Mouse (Mus musculus) urinary bladder, postnatal 25 days (tissue): Measurements from ENCODE around the gene Phf2.
A peak's percentile ranks its signal among the peaks of the same experiment; 100 is the strongest.
"Not testable (repeated sequence)": the region's sequence is repeated elsewhere in the genome, so short reads cannot be mapped to it uniquely, and the experiment has no call there.

Experiments used
- DNase-seq: peaks from one replicate; pipeline ENCODE4 v3.0.0; 2022; ENCODE audit warnings: low spot score

Gene Phf2

DNA sequence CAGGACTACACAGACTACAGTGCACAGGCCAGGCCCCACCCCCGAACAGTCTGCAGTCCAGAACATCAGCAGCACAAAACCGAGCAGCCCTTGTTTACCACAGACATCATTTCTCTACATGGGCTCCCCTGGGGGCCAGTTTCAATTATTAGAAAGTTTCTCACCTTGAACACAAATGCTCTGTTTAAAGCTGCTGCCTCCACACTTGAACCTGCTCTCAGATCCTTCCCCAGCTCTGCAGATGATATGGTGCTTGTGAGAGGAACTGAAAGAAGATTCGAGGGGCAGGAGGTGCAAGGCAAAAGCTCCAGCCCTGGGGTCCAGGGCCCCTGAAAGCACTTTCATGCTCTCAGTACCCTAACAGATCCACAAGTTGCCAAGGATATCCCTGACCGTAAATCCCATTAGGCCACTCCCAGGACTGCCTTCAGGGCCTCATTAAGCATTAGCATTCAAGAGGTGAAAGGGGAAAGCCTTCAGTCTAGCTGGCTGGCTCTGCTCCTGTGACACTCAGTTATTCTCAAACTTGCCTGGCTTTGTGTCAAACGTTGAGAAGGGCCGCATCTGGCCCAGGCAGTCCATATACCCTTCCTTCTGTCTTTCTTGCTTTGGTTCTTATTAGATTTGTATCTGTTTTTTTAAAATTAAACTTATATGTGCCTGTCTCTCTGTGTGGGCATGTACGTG, 13.5 kb downstream of the Phf2 start:
- DNase-seq, result no peak

DNA sequence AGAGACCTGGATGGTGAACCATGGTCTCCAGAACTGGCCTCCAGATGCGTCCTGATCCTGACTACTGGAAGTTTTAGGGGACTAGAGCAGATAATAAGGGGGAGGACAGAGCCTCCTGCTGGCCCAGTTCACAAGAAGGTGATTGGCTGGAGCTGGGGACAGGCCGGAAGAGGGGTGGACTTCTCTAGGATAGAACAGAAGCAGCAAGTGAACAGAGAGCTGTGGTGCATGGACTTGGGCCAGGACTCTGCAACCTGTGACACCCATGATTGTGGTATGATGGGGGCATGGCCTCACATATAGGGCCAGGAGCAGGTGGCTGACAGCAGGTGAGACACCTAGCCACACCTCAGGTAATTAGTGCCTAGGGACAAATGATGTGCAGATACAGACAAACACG, 17.0 kb downstream of the Phf2 start:
- no peak for DNase-seq

DNA sequence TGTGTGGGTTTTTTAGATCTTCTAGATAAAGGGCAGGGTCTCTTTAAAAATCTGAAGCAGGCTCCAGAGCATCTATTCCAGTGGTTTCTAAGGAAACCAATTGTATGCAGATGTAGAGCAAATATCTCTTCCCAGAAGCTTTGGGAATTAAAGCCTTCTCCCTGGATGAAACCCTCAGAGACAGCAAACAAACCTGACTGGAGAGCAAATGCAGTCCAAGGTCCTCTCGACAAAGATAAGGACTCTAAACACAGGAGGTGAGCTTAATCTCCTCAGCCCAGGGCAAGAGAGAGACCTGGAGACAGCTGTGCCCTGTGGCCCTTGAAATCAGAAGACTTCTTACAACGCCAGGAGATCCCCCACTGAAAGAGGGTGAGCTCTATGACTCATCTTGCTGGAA, 17.4 kb downstream of the Phf2 start:
- no peak for DNase-seq

DNA sequence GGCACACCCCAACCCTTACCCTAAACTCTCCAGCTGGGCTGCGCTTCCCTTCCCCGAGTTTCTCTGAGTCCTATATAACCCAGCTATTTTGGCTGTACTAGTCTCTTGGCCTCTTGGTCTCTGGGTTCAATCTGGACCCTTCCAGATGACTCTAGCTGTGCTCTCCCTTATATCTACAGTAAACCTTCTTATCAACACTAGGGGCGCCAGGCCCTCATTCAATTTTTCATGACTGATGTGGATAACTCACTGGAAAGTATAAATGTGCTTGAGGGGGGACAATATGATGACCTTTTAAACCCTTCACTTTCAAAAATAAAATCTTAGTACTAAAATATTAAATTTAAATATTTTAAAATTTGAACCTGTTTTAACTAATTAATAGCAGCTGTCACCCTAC, 18.1 kb downstream of the Phf2 start:
- DNase-seq, result no peak

DNA sequence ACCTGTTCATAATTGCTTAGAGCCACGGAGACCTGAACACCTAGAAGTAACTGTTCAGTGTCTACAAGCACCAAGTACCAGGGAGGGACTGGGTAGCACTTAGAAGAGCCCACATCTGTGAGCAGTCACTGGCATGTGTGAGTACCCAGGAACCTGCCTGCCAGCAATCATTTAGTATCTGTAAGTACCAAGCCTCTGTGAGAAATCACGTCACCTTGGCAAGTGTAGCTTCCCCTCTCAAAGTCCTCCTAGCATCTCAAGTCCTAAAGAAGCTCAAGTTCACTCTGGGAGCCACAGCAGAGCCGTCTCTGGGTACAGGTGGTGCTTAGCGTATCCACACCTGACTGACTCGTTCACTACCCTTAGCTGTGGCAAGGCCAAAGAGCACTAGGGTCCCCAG, 19.2 kb downstream of the Phf2 start:
- DNase-seq, result no peak

DNA sequence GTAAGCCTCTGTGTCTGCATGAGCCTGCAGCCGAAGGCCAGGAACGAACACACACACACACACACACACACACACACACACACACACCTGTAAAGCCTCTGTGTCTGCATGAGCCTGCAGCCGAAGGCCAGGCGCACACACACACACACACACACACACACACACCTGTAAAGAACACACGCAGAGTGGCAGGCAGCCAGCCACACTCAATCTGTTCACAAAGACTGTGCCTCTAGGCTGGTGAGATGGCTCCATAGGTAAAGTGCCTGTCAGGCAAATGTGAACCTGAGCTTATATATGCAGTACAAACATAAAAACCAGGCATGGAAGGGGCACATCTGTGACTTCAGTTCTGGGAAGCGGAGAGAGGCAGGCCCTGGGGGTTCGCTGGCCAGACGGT, 20.1 kb downstream of the Phf2 start:
- no peak for DNase-seq

DNA sequence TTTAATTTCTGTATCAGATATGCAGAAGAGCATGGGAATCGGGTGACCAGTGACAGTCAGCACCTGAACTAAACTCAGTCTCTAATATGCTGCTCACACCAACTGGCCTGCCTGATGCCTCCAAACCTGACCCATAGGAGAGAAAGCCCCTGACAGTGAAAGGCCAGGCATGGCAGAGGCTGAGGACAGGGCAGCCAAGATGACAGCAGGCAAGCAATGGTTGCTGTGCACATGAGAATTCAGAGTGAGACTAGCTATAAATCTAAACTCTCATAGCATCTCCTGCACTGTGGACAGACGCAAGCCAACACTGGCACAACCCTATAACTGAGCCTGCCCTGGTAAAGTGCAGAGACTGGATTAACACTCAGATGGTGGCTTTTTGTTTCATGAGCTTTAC, 20.6 kb downstream of the Phf2 start:
- DNase-seq, result no peak

DNA sequence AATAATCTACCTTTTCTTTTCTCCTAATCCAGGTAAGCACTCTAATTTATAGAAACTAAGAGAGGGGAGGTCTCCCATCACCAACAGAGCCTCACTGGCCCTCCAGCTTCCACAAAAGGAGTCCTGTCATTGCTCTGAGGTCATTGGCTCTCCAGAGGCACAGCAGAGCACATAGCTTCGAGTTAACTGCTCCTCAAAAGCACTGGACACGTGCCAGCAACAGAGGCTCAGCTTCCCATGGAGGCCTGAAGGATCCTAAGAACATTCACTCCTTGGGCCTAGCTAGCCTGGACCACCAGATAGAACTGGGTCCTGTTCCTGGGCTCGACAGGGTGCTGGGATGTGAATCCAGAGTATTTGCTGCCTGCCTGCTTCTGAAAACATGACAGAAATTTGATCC, 21.8 kb downstream of the Phf2 start:
- no peak for DNase-seq

DNA sequence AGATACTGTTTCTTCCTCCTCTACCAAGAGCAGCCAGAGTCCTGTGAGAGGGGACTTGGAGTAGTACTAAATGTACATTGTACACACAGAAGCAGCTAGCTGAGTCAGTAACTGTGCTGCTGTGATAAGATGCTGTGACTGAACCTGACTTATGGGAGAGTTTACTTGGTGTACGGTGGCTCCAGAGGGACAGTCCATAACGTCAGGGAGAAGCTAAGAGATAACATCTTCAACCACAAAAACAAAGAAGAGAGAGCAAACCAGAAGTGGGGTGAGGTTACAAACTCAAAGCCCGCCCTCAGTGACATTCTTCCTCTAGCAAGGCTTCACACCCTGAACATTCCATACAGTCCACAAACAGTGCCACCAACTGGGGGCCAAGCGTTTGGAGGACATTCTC, 25.6 kb downstream of the Phf2 start:
- no peak for DNase-seq

DNA sequence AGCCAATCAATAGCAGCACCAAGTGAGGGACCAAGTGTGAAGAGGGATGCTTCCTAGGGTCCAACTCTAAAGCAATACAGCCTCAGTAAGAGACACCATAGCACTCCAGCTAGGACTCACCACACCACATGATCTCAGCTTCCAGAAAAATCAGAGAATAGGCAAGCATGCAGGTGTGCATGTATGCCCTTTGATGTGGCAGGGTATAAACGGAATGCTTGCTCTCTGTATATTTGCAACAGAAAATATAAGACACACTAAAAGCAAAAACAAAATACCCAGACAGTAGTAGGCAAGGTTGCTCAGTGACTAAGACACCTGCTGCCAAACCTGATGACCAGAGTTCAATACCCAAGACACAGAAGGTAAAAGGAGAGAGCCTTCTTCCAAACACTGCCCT, 27.4 kb downstream of the Phf2 start:
- no peak for DNase-seq

DNA sequence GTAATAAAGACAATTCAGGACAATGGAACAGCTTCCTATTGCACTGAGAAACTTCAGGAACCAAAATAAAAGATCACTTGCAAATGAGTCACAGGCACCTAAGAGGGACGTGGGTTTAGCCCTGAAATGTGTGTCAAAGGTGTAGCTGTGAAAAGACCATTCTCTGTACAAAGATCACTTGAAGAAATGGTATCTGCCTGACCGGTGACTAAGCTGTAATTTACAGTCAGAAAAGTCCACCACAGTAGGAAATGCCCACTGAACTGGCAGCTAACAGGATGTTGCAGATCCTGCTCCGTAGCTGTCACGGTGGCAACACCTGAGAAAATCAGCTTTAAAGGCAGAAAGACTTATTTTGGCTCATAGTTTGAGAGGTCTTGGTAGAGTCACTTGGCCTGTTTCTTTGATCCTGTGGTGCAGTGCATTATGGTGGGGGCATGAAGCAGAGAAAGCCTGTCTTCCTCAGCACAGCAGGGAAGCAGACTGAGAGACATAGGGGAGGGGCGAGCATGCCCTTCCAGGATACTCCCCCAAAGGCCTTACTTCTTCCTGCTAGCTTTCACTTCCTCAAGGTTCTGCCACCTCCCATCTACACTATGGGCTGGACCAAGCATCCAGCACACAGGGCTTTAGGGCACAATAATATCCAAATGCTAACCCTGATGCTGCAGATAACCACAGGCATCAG, 28.9 kb downstream of the Phf2 start:
- no peak for DNase-seq

DNA sequence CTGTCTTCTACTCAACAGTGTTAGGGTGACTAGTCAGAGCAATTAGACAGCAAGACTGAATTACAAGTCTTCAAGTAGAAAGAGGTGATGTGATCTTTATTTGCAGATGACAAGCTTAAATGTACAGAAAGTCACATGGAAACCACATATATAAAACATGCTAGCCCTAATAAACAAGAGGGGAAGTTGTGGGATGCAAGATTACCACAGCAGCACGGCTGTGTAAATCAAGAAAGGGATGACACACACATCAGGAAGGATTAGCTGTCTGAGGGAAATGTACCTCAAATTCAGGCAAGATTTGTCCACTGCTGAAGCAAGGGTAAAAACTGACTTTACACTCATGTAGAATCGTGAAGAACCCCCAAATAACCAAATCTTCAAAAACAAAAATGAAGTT, 32.6 kb downstream of the Phf2 start:
- DNase-seq, result no peak

DNA sequence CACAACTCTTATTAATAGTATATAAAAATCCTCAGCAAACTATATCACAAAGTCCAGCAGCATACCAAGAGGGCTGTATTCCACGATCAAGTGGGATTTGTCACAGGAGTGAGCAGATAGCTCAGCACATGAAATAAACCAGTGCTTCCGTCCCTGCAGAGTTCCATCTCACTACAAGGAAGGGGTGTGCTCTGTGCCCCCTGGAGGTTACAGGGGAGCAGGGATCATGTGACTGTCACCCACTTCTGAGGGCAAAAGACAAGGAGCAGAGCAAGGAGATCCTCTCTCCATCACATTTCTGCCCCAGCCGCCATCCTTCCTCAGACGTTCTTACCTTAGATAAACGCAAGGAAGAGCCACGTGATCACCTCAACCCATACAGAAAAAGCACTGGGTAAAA, 33.4 kb downstream of the Phf2 start:
- DNase-seq, result no peak

DNA sequence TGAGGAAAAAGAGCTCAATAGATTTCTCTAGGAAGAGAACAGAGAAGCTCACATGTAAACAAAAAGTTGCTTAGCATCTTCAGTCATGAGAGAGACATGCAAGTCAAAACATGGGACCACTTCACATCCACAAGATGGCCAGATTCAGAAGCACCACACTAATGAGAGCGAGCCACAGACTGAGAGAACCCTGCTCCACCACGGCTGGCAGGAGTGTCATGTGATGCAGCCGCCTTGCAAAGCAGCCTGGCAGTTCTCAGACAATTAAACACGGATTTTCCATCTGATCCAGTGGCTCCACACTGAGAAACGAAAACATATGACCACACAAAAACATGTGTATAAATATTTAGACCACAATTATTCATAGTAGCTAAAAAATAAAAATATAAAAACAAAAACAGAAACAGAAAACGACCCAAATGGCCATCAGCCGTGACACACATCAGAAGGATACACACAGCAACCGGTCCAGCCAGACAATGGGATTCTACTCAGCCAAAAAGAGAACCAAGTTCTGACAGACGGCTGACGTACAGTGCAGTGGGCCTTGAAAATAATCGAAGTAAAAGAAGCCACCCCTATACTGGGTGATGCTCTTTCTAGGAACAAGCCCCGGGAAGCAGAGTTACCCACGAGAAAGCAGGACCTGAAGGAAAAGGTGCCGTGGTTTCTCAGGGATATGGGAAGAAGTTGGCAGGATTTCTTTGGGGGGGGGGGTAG, 40.2 kb downstream of the Phf2 start:
- no peak for DNase-seq

DNA sequence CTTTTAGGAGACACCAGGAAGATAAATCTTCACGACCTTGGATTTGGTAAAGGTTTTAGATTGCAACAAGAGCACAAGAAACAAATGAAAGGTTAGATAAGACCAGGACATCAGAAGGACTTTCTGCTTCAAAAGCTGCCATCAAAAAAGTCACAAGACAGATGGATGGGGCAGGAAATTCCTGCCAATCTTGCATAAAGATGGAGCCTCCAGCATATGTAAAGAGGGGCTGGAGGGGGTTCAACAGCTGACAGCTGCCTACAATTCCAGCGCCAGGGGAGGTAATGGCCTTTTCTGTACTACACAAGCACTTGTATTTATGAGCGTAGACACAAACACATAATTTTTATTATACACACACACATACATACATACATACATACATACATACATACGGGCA, 41.1 kb downstream of the Phf2 start:
- no peak for DNase-seq

DNA sequence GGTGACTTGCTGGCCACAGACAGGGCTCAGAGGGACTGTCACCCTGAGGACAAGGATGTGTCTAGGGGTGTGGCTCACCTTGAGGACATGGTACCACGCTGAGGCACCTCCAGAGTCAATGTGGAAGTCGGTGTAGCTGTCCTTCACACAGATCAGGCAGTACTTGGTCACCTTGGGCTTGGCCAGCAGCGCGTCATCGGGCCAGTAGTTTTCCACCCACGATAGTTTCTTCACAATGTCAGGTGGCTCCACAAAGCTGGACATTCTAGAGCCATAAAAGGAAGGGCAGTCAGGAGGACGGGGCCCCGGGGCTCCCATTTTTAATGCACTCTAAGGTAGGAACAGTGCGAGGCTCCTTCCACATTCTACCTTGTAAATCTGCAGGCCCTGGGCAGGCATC, 48.0 kb downstream of the Phf2 start:
- no peak for DNase-seq

DNA sequence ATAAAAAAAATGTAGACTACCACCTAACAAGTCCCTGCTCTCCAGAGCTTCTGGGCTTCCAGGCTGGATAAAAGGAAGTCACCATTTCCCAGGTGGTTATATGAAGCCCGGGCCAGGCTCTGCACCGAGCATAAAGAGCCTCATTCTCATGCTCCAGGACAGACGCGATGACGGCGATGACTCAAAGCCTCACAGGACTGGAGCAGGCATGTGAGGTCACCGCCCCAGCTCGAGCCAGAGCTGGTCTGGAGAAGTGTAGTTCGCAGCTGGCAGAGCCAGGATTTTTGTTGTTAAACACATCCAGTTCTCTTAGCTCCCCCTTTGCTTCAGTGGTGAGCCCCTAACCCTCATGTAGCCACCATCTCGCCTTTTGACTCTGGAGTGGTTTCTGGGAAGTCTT, 48.6 kb downstream of the Phf2 start:
- no peak for DNase-seq

DNA sequence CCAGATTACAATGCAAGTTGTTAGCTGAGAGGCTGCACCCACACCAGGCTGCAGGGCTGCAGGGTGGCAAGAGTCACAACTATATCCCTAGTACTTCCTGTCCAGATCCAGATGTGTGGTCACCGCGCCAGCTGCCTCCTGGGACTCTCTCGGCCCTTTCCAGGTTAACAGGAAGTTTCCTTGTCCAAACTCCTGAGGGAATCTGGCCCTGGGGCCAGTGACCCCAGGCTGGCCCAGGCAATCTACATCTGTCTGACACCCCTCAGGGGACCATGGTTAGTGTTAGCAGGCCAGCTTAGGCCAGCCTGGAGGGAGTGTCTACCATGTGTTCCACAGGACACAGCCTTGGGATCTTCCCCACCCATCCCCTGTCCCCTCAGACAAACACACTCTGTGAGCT, 51.8 kb downstream of the Phf2 start:
- DNase-seq, result no peak

DNA sequence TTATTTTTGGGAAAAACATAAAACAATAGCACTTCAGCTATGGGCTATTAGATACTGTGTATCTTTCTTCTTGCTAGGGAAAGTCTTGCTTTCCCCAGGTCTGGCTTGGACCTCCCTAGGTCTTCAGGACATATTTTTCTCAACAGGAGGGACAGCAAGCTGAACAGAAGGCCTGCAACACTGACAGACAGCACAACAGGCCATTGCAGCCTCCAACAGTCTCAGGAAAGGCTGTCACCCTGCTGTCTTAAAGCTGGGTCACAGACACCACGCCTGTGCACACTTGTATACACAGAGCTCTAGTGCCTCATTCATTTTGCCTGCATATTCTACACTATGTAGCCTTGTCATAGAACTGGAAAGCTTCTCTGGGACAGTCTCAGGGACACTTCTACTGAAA, 56.5 kb downstream of the Phf2 start:
- DNase-seq, result no peak

DNA sequence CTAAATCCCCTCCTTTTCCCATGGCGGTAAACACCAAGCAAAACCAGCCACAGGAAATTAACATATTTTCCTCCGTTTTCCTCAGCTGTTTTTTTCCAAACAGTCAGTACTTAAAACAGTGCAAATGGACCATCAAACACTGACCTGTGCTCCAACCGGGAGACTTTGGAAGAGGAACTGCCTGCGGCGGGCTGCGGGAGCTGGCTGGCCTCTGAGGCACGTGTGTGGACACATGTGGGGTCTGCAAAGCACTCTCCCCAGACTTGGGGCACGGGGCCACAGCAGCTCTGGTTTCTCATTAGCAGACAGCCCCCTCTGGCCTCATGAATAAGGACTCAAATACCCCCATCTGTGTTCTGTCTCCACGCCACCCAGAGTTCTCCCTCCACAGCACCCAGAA, 59.9 kb downstream of the Phf2 start:
- no peak for DNase-seq

DNA sequence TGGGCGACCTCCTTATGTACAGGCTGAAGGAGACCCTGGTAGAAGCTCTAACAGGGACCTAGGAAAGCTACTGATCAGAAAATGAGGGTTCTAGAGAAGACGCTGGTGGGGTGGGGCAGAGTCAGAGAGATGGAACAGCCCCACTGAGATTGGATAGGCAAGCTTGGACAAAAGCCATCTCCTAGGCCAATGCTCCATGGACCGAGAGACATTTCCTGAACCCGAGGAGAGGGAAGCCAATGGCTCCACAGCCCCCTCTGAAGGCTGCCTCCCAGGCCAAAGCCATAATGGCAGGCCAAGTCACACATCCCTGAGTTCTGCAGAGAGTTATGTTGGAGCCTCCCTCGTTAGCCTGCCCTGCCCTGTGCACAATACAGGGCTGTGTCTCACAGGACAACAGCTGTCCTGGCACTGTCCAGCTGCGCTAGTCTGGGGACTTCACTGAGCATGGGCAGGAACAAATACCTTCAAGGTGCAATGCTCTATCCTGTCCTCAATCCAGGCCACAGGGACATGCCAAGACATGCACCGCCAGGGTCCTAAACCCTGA, 60.6 kb downstream of the Phf2 start:
- no peak for DNase-seq

DNA sequence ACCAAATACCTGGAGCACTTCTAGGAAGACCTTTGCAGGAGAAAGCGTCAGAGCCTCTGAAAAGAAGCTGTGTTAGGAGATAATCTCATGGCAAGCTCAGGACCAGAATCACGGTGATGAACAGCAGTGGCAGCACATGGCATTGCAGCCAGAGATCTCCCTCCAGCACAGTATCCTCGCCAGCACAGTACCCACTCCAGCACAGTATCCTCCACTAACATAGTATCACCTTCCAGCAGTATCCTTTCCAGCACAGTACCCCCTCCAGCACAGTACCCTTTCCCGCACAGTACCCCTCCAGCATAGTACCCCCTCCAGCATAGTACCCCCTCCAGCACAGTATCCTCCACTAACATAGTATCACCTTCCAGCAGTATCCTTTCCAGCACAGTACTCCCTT, 61.3 kb downstream of the Phf2 start:
- DNase-seq, result not testable (repeated sequence)

DNA sequence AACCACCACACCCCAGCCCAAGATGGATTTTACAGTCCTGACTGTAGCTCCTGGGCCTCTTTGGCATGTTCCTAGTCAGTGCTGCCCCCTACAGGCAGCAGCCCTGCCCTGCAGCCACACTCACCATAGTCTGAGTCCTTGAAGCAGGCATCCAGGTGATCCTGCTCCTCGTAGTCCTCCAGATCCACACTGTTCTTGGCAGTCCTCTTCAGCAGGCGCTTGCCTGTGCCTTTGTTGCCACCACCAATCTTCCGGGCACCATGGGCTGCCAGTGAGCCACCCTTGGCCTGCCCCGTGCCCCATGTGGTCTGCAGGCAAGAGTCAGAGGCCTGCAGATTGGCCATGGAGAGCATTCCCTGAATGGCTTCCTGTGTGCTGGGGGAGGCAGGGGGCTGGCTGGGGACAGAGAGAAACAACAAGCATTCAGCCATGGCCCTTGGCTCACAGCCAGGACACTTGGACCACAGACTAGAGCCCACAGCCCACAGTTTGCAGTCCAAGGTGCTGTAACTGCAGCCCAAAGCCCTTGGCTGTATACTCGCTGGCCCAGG, 63.4 kb downstream of the Phf2 start:
- peak; percentile 54 for DNase-seq
